Mouse (Mus musculus) kidney, embryonic 15.5 days (tissue): ENCODE data around the gene Hoxa4. TPM values are rescaled to one million over a fixed set of nuclear protein-coding genes. Genes with fewer than 3 reads are reported as not detected.

Experiments
- ATAC-seq: fragments of 200-750 bp; cut with Nextera tagmentation; replicated peaks from 2 replicates; pipeline ENCODE4 v1.8.0; 2017; ENCODE audit warnings: moderate TSS enrichment; ENCODE audit not compliant: low FRiP score
- H3K27ac ChIP-seq: fragments of 300-500 bp; sonication (generic); 2 replicates; pipeline ENCODE4 v1.5.1; 2015; ENCODE audit warnings: mild to moderate bottlenecking, inconsistent platforms
- H3K27me3 ChIP-seq: fragments of 300-500 bp; sonication (generic); 2 replicates; pipeline ENCODE4 v1.6.1; 2015; ENCODE audit warnings: inconsistent platforms
- H3K36me3 ChIP-seq: fragments of 300-500 bp; sonication (generic); 2 replicates; pipeline ENCODE4 v1.6.1; 2015; ENCODE audit warnings: inconsistent platforms
- H3K4me1 ChIP-seq: fragments of 300-500 bp; sonication (generic); 2 replicates; pipeline ENCODE4 v1.6.1; 2015; ENCODE audit warnings: inconsistent platforms
- H3K4me2 ChIP-seq: fragments of 300-500 bp; sonication (generic); 2 replicates; pipeline ENCODE4 v1.6.1; 2015; ENCODE audit warnings: moderate library complexity, mild to moderate bottlenecking, inconsistent platforms
- H3K4me3 ChIP-seq: fragments of 300-500 bp; sonication (generic); replicated peaks from 2 replicates; pipeline ENCODE4 v1.5.1; 2015; ENCODE audit warnings: mild to moderate bottlenecking, inconsistent platforms
- H3K9ac ChIP-seq: fragments of 300-500 bp; sonication (generic); 2 replicates; pipeline ENCODE4 v1.6.1; 2015; ENCODE audit warnings: mild to moderate bottlenecking, inconsistent platforms
- H3K9me3 ChIP-seq: fragments of 300-500 bp; sonication (generic); replicated peaks from 2 replicates; pipeline ENCODE4 v1.6.1; 2016; ENCODE audit warnings: inconsistent platforms
- WGBS: fragments of 180-500 bp; shearing (Covaris S2); methylation state at CpG from one replicate; pipeline ENCODE4 v1.1.7; 2015; ENCODE audit warnings: mixed read lengths; 5-methylcytosine and 5-hydroxymethylcytosine counted together
- polyA plus RNA-seq: library from polyadenylated mRNA; unstranded; fragments of >200 nt; fragmentation: Nextera tagmentation; extraction: Ambion mirVana; gene quantifications from 2 replicates; pipeline ENCODE4 v1.2.1, GENCODE M21; 2015

Gene Hoxa4
- polyA plus RNA-seq, 1 experiment from 2014 or later, result 1.8 TPM

DNA sequence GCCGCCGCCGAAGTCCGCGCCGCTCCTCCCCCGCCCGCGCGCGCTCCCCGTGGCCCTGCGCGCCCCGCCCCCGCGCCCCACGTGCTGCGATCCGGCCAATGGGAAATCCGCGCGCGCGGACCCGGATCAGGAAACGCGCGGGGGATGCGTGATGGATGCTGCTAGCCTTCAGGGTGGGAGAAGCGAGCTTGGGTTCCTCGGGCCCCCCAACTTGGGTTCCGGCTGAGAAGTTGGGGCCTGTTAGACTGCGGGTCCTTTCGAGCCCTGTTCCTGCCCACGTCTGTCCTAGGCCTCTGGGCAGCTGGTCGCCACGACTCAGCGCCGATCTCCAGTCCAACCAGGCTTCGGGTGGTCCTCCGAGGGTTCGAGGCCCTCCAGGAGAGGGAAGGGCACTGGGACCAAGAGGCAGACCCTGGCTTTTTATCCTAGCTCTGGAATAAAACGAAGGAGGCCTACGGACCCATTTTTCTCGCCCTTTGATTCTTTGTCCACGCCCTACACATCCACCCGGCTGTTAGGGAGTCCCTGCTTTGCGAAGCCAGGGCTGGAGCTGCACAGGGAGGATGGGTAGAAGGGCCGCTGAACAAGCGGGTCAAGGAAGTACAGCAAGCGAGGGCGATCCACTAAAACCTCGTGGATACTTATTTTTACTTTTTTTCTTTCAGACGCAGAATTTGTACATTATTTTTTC, 452 bp upstream of the Hoxa4 start:
- Histone ChIP-seq H3K27me3 (no peaks in the 10 kb centered on the region), H3K9me3 (no peaks in the 10 kb centered on the region), H3K27ac (peak overlapping the region; percentile 83), H3K4me3 (peak overlapping the region; percentile 62), H3K4me1 (peaks cover 91% of the 10 kb centered on the region), H3K9ac (peak overlapping the region; percentile 35), H3K36me3 (no peaks in the 10 kb centered on the region), H3K4me2 (peak overlapping the region; percentile 93)
- under 1% methylated on average over 48 of the region's 55 CpGs for WGBS
- peak; percentile 59 for ATAC-seq

- Histone ChIP-seq H3K9me3 (no peaks in the 10 kb centered on the region), H3K36me3 (0 out of 2 replicates have a peak, but pooled peaks cover 3% of the 10 kb centered on the region), H3K27ac (peak overlapping the region; percentile 95), H3K4me3 (peak overlapping the region; percentile 62), H3K4me2 (peak overlapping the region; percentile 93), H3K9ac (no peak overlapping the region), H3K27me3 (no peaks in the 10 kb centered on the region), H3K4me1 (peaks cover 93% of the 10 kb centered on the region)
- WGBS, result 6% methylated on average over 23 of the region's 23 CpGs
- ATAC-seq, result no peak
These were observed 1.1 kb downstream of the Hoxa4 start for GRCm38 (mm10) chr6:52190410-52190809.

DNA sequence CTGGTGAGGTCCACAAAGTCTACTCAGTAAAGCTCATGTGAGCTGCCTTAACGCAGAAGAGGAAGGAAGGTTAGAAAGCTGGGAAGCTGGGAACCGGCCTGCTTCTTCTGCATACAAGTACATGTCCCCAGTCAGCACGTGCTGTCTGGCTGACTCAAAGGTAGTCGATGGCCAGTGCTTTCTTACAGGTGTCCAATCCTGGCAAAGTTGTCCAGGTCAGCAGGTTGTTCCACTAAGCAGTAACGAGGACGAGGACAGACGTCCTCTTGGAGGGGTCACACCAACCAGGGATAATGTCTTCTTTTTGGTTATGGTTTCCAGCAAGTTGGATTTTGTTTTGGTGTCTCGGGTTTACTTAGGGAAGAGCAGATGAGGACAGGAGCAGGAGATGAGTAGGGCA, 1.6 kb downstream of the Hoxa4 start:
- Histone ChIP-seq H3K4me1 (peaks cover 94% of the 10 kb centered on the region), H3K4me2 (peak overlapping the region; percentile 93)

GRCm38 (mm10) chr6:52189172-52189591, 2.4 kb downstream of the Hoxa4 start:
- no peaks in the 10 kb centered on the region for H3K27me3 ChIP-seq
- peak overlapping the region; percentile 95 for H3K27ac ChIP-seq
- no peak overlapping the region for H3K4me3 ChIP-seq
- no peaks in the 10 kb centered on the region for H3K9me3 ChIP-seq
- WGBS, result 27% methylated on average over 5 of the region's 5 CpGs
- ATAC-seq, result no peak
- H3K4me1 ChIP-seq, result peaks cover 94% of the 10 kb centered on the region
- 0 out of 2 replicates have a peak, but pooled peaks cover 3% of the 10 kb centered on the region for H3K36me3 ChIP-seq
- H3K9ac ChIP-seq, result no peak overlapping the region; the same call in 1 of the 2 replicates
- peak overlapping the region; percentile 20; the same call in 1 of the 2 replicates for H3K4me2 ChIP-seq

More for the DNA sequence above, 1.6 kb downstream of the Hoxa4 start:
- Histone ChIP-seq H3K4me3 (peak overlapping the region; percentile 62; the same call in 1 of the 2 replicates), H3K27ac (peak overlapping the region; percentile 95), H3K9me3 (no peaks in the 10 kb centered on the region), H3K36me3 (0 out of 2 replicates have a peak, but pooled peaks cover 3% of the 10 kb centered on the region), H3K27me3 (no peaks in the 10 kb centered on the region), H3K9ac (no peak overlapping the region)
- no peak for ATAC-seq
- 26% methylated on average over 8 of the region's 8 CpGs for WGBS

- ATAC-seq, result no peak
- H3K9ac ChIP-seq, result no peak overlapping the region
- H3K4me3 ChIP-seq, result no peak overlapping the region
- 0 out of 2 replicates have a peak, but pooled peaks cover 10% of the 10 kb centered on the region for H3K36me3 ChIP-seq
- WGBS, result 57% methylated on average over 1 of the region's 1 CpGs
- H3K27ac ChIP-seq, result 0 out of 2 replicates have a peak overlapping the region, but pooled peaks have one; percentile 2
- H3K9me3 ChIP-seq, result no peaks in the 10 kb centered on the region
- no peak overlapping the region for H3K4me2 ChIP-seq
- no peaks in the 10 kb centered on the region for H3K27me3 ChIP-seq
- H3K4me1 ChIP-seq, result peaks cover 99% of the 10 kb centered on the region
These were observed 5.1 kb downstream of the Hoxa4 start for GRCm38 (mm10) chr6:52186500-52186899.

- H3K27ac ChIP-seq, result peak overlapping the region; percentile 98
- H3K36me3 ChIP-seq, result 0 out of 2 replicates have a peak, but pooled peaks cover 10% of the 10 kb centered on the region
- no peak overlapping the region for H3K4me3 ChIP-seq
- H3K4me2 ChIP-seq, result peak overlapping the region; percentile 45
- ATAC-seq, result no peak
- WGBS, result 28% methylated on average over 3 of the region's 3 CpGs
- peaks cover 100% of the 10 kb centered on the region for H3K4me1 ChIP-seq
- H3K9ac ChIP-seq, result no peak overlapping the region
- no peaks in the 10 kb centered on the region for H3K27me3 ChIP-seq
- no peaks in the 10 kb centered on the region for H3K9me3 ChIP-seq
These were observed 5.7 kb downstream of the Hoxa4 start for GRCm38 (mm10) chr6:52185834-52186233.

DNA sequence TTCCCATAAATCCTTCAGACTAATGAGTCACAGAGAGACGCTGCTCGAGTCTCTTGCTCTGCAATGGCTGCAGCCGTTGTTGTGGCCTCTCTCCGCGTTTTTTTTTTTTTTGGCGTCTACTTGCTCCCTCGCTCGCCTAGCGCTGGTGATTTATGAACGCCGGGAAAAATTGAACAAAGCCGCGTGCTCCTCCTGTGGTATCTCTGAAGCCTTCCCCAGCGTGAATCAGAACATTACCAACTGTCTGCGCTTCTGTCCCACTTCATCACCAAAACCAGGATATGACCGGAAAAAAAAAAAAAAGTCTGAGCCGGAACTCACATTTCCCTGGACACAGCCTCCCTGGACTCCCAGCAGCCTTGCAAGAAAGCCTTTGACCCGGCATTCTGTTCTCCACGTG, 6.3 kb downstream of the Hoxa4 start:
- 3% methylated on average over 19 of the region's 19 CpGs for WGBS
- H3K4me3 ChIP-seq, result peak overlapping the region; percentile 9; the same call in 1 of the 2 replicates
- H3K27ac ChIP-seq, result peak overlapping the region; percentile 98
- H3K36me3 ChIP-seq, result 0 out of 2 replicates have a peak, but pooled peaks cover 10% of the 10 kb centered on the region
- peaks cover 100% of the 10 kb centered on the region for H3K4me1 ChIP-seq
- H3K9me3 ChIP-seq, result no peaks in the 10 kb centered on the region
- H3K27me3 ChIP-seq, result no peaks in the 10 kb centered on the region
- H3K9ac ChIP-seq, result no peak overlapping the region
- ATAC-seq, result no peak
- H3K4me2 ChIP-seq, result peak overlapping the region; percentile 45

DNA sequence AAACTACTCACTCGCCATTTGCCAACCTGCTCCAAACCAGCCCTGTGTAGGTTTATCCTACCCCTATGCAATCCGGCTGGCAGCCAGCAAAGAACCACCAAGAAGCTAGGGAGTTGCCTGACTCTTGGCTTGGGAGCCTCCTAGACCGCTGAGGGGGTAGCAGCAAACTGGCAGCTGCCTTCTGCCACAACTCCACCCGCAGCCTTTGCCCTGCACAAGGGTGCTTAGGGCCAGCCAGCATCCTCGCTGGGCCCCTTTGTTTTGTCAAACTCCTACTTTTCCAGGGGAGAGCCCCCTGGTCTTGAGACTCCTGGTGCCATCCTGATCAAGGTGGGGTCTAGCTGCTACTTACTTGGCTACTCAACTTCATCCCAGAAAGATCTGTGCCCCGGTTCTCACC, 6.9 kb downstream of the Hoxa4 start:
- 19% methylated on average over 6 of the region's 6 CpGs for WGBS
- no peak for ATAC-seq
- Histone ChIP-seq H3K4me1 (peaks cover 100% of the 10 kb centered on the region), H3K27ac (peak overlapping the region; percentile 98), H3K4me3 (no peak overlapping the region), H3K27me3 (no peaks in the 10 kb centered on the region), H3K9me3 (no peaks in the 10 kb centered on the region), H3K9ac (no peak overlapping the region), H3K4me2 (peak overlapping the region; percentile 45), H3K36me3 (0 out of 2 replicates have a peak, but pooled peaks cover 10% of the 10 kb centered on the region)

GRCm38 (mm10) chr6:52183311-52184080, 8.1 kb downstream of the Hoxa4 start:
- 0 out of 2 replicates have a peak overlapping the region, but pooled peaks have one; percentile 5 for H3K4me3 ChIP-seq
- peak overlapping the region; percentile 98 for H3K27ac ChIP-seq
- H3K9me3 ChIP-seq, result no peaks in the 10 kb centered on the region
- no peaks in the 10 kb centered on the region for H3K27me3 ChIP-seq
- peak overlapping the region; percentile 45 for H3K4me2 ChIP-seq
- WGBS, result 24% methylated on average over 10 of the region's 10 CpGs
- 0 out of 2 replicates have a peak, but pooled peaks cover 10% of the 10 kb centered on the region for H3K36me3 ChIP-seq
- ATAC-seq, result peak; percentile 63
- peaks cover 100% of the 10 kb centered on the region for H3K4me1 ChIP-seq
- H3K9ac ChIP-seq, result peak overlapping the region; percentile 19; the same call in 1 of the 2 replicates

GRCm38 (mm10) chr6:52182793-52183192, 8.8 kb downstream of the Hoxa4 start:
- Histone ChIP-seq H3K4me1 (peaks cover 99% of the 10 kb centered on the region), H3K9ac (0 out of 2 replicates have a peak overlapping the region, but pooled peaks have one; percentile 19), H3K27ac (peak overlapping the region; percentile 98), H3K36me3 (0 out of 2 replicates have a peak, but pooled peaks cover 10% of the 10 kb centered on the region), H3K4me3 (no peak overlapping the region), H3K4me2 (peak overlapping the region; percentile 45), H3K9me3 (no peaks in the 10 kb centered on the region), H3K27me3 (no peaks in the 10 kb centered on the region)
- WGBS, result 13% methylated on average over 1 of the region's 1 CpGs
- ATAC-seq, result 0 out of 2 replicates have a peak, but pooled peaks have one; percentile 16

DNA sequence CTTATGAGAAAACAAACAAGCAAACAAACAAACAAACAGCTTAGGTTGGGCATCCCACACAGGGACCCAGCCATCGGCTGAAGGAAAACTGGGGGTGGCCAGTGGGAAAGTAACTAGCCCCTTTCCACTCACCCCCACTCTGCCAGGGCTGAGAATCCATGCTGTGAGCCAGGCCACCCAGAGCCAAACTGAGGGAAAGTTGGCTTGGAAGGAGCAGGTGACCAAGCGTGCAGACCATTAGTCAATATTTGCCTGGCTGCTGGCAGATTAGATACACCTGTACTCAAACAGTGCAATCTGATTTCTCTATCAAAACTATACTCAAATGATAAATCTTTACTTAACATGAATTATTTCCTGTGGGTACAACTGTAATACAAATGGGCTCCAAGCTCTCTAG, 9.5 kb downstream of the Hoxa4 start:
- WGBS, result 30% methylated on average over 2 of the region's 2 CpGs
- Histone ChIP-seq H3K4me3 (no peak overlapping the region), H3K36me3 (0 out of 2 replicates have a peak, but pooled peaks cover 10% of the 10 kb centered on the region), H3K4me2 (peak overlapping the region; percentile 7; the same call in 1 of the 2 replicates), H3K27ac (peak overlapping the region; percentile 98), H3K4me1 (peaks cover 99% of the 10 kb centered on the region), H3K9me3 (no peaks in the 10 kb centered on the region), H3K9ac (no peak overlapping the region), H3K27me3 (no peaks in the 10 kb centered on the region)
- no peak for ATAC-seq
